Mouse (Mus musculus) adrenal gland, adult 18-20 months (tissue): ENCODE data around the gene Ndufa11. TPM values are rescaled to one million over a fixed set of nuclear protein-coding genes. Genes with fewer than 3 reads are reported as not detected.

ENCODE experiments used
- DNase-seq, 2 experiments: peaks; one replicate each; pipeline ENCODE4 v3.0.0; 2021 to 2022; ENCODE audit warnings: low spot score in 2 of 2
- long read RNA-seq, 2 experiments: library from polyadenylated mRNA; stranded (forward); transcript quantifications; one replicate each; pipeline ENCODE4 v2.0.0; 2021
- total RNA-seq, 2 experiments: library from RNA; stranded (reverse); gene quantifications; 1 replicate in 1 of 2; 2 replicates in 1 of 2; pipeline ENCODE4 v1.2.3; 2021

Gene Ndufa11
- 100 to 1,000 TPM; 276 to 402 TPM for total RNA-seq
- long read RNA-seq, experiment 1, transcript Ndufa11-201 (4 exons, 545 nt), result major isoform, 61 of 81 reads
- long read RNA-seq, experiment 1, transcript Ndufa11-204 (4 exons, 493 nt), result minor isoform, 7 of 81 reads
- long read RNA-seq, experiment 1, partial matches to known transcripts, result 1 of 81 reads
- long read RNA-seq, experiment 1, other reads (novel, unspliced or antisense), result 11 of 81 reads
- long read RNA-seq, experiment 2, transcript Ndufa11-204 (4 exons, 493 nt), result minor isoform, 26 of 270 reads
- long read RNA-seq, experiment 2, transcript Ndufa11-201 (4 exons, 545 nt), result major isoform, 217 of 270 reads
- long read RNA-seq, experiment 2, partial matches to known transcripts, result 3 of 270 reads
- long read RNA-seq, experiment 2, other reads (novel, unspliced or antisense), result 23 of 270 reads

GRCm38 (mm10) chr17:56717363-56718058 lies at the start of gene Ndufa11, which contains the start of gene Vmac:
Gene Ndufa11, plus strand, starts transcription at chr17:56717767.
Gene Vmac, minus strand, starts transcription at chr17:56718022.
- DNase-seq, result peak; percentile 85 to 94

GRCm38 (mm10) chr17:56668384-56669144 lies 49.0 kb upstream of the Ndufa11 start:
- DNase-seq, result peak; percentile 88 to 91

DNA sequence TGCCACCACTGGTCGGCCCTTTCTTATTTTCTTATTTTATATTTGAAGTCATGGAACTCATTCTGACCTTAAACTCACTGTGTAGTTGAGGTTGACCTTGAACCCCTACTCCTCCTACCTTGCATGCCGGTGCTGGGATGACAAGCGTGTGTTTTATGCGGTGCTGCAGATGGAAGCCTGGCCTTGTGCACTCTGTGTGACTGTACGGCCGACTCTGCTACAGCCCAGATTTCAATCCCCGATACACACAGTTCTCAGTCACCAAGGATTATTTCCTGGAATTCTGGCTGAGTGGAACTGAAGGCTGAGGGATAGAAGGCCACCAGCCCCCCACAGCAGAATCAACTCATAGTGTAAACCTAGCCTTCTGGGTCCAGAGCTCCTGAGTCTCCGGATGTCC lies 47.8 kb upstream of the Ndufa11 start:
- DNase-seq, result no peak

GRCm38 (mm10) chr17:56672941-56673646 lies 44.5 kb upstream of the Ndufa11 start, which contains the start of gene Ranbp3:
Gene Ranbp3, plus strand, starts transcription at chr17:56673294.
- DNase-seq, result peak; percentile 96 to 98

GRCm38 (mm10) chr17:56673647-56674416 lies 43.7 kb upstream of the Ndufa11 start:
- DNase-seq, result peak in 1 of 2 experiments; percentile 34

DNA sequence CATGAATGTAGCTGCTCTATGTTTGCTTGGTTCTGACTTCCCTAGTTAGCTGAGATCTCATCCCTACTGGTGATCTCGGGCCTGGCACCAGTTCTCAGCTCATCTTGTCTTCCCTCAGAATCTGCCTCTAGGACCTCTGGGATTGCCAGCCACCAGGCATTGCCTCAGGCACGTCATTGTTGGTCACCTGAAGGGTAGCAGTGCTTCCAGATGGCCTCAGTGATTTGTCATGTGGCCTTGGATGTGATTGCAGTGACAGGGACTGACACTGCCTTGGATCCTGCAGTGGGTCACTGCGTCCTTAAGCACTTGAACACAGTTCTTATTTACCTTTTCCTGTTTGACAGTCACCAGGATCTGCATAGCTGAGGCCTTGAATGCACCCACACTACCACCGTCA lies 35.8 kb upstream of the Ndufa11 start:
- no peak for DNase-seq

- no peak for DNase-seq
Observed at GRCm38 (mm10) chr17:56682880-56683279, 34.7 kb upstream of the Ndufa11 start.

GRCm38 (mm10) chr17:56683546-56684140 lies 33.9 kb upstream of the Ndufa11 start:
- DNase-seq, result no peak

- DNase-seq, result no peak
Observed at GRCm38 (mm10) chr17:56684649-56685048, 32.9 kb upstream of the Ndufa11 start.

GRCm38 (mm10) chr17:56686801-56687200 lies 30.8 kb upstream of the Ndufa11 start:
- DNase-seq, result no peak

DNA sequence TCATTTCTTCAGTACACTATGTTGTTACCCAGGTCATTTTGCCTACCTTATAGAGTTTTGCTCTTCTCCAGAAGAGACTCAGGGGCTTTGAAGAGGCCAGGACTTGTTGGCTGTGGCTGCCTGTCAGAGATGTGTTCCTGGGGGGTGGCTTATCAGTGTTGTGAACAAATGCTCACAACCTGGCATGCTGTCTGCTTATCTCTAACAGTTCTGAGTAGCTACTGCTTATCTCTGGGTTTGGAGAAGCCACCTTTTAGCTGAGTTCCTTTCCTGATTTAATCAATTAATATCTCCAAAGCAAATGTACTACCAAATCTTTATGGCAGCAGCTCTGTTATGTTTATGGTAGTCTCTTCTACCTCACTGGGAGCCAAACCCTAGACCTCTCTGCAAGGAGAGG lies 29.5 kb upstream of the Ndufa11 start:
- no peak for DNase-seq

GRCm38 (mm10) chr17:56688689-56689088 lies 28.9 kb upstream of the Ndufa11 start:
- no peak for DNase-seq

DNA sequence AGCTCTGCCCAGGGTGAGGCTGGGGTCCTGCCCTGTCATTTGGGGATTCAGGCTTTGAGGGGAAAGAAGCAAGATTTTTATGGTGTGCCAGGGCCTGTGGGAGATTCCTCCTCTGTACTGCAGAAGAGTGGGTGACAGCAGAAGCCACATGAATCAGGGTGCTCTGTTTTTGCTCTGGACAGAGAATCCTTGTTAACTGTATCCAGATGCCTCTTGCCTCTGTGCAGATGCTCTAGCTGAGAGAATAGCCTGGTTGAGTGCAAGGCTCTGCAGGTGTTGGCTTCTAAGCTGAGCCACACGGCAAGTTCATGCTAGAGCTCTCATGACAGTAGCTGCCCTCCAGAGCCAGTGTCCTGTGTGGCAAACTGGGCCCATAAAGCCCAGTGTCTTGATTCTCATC lies 24.2 kb upstream of the Ndufa11 start:
- DNase-seq, result no peak

GRCm38 (mm10) chr17:56693851-56694310 lies 23.7 kb upstream of the Ndufa11 start:
- DNase-seq, result peak; percentile 58 to 61

GRCm38 (mm10) chr17:56700451-56700850 lies 17.1 kb upstream of the Ndufa11 start:
- DNase-seq, result no peak

- no peak for DNase-seq
Observed at GRCm38 (mm10) chr17:56703038-56703437, 14.5 kb upstream of the Ndufa11 start.

- no peak for DNase-seq
Observed at GRCm38 (mm10) chr17:56706515-56706914, 11.1 kb upstream of the Ndufa11 start.

- DNase-seq, result no peak
Observed at GRCm38 (mm10) chr17:56708692-56709091, 8.9 kb upstream of the Ndufa11 start.

GRCm38 (mm10) chr17:56709708-56710107 lies 7.9 kb upstream of the Ndufa11 start:
- DNase-seq, result no peak
